Mouse (Mus musculus): ENCODE measurements at regions not wholly inside any gene's neighbourhood (a gene's known extent, or its start where the extent isn't known, plus 50 kb on each side); places are given as distances from the start of the nearest gene placed in this dataset.

- Histone ChIP-seq H3K36me3 (no peaks in the 10 kb centered on the region), H3K9ac (no peak overlapping the region), H3K27me3 (replicated peaks) (no peaks in the 10 kb centered on the region), H3K9me3 (no peaks in the 10 kb centered on the region), H3K4me3 (no peak overlapping the region), H3K27ac (replicated peaks) (no peak overlapping the region), H3K4me1 (0 out of 2 replicates have a peak, but pooled peaks cover 7% of the 10 kb centered on the region), H3K4me2 (no peak overlapping the region)
- no peak for ATAC-seq (ENCODE audit: extremely low read depth, insufficient number of reproducible peaks, low FRiP score, low TSS enrichment)
- WGBS: 65% methylated on average over 10 of the region's 10 CpGs
These were observed 92.4 kb upstream of the Rab3gap2 start for GRCm38 (mm10) chr1:185111347-185112016.

GRCm38 (mm10) chr1:185104945-185105884, 98.7 kb upstream of the Rab3gap2 start:
- Histone ChIP-seq H3K27me3 (replicated peaks) (no peaks in the 10 kb centered on the region), H3K4me1 (peaks cover 3% of the 10 kb centered on the region; the same call in 1 of the 2 replicates), H3K4me3 (no peak overlapping the region), H3K4me2 (no peak overlapping the region), H3K36me3 (no peaks in the 10 kb centered on the region), H3K27ac (replicated peaks) (no peak overlapping the region), H3K9me3 (peaks cover 3% of the 10 kb centered on the region; the same call in 1 of the 2 replicates), H3K9ac (no peak overlapping the region)
- WGBS: 57% methylated on average over 7 of the region's 7 CpGs
- no peak for ATAC-seq (ENCODE audit: extremely low read depth, insufficient number of reproducible peaks, low FRiP score, low TSS enrichment)

GRCm38 (mm10) chr1:185103803-185104202, 100.1 kb upstream of the Rab3gap2 start:
- Histone ChIP-seq H3K4me1 (peaks cover 13% of the 10 kb centered on the region), H3K27ac (replicated peaks) (no peak overlapping the region), H3K36me3 (no peaks in the 10 kb centered on the region), H3K4me2 (no peak overlapping the region), H3K4me3 (no peak overlapping the region), H3K27me3 (replicated peaks) (no peaks in the 10 kb centered on the region), H3K9ac (no peak overlapping the region), H3K9me3 (peaks cover 3% of the 10 kb centered on the region; the same call in 1 of the 2 replicates)
- 40% methylated on average over 4 of the region's 4 CpGs for WGBS
- ATAC-seq (ENCODE audit: extremely low read depth, insufficient number of reproducible peaks, low FRiP score, low TSS enrichment): no peak

- Histone ChIP-seq H3K27ac (replicated peaks) (peak overlapping the region; percentile 65; the same call in 1 of the 2 replicates), H3K36me3 (no peaks in the 10 kb centered on the region), H3K27me3 (replicated peaks) (no peaks in the 10 kb centered on the region; the same call in 1 of the 2 replicates), H3K4me1 (peaks cover 24% of the 10 kb centered on the region), H3K9ac (peak overlapping the region; percentile 21; the same call in 1 of the 2 replicates), H3K9me3 (peaks cover 3% of the 10 kb centered on the region; the same call in 1 of the 2 replicates), H3K4me2 (peak overlapping the region; percentile 47), H3K4me3 (no peak overlapping the region)
- WGBS: 34% methylated on average over 18 of the region's 18 CpGs
- ATAC-seq (ENCODE audit: extremely low read depth, insufficient number of reproducible peaks, low FRiP score, low TSS enrichment): no peak
These were observed 99.9 kb upstream of the Mark1 start for GRCm38 (mm10) chr1:185098975-185099958.

DNA sequence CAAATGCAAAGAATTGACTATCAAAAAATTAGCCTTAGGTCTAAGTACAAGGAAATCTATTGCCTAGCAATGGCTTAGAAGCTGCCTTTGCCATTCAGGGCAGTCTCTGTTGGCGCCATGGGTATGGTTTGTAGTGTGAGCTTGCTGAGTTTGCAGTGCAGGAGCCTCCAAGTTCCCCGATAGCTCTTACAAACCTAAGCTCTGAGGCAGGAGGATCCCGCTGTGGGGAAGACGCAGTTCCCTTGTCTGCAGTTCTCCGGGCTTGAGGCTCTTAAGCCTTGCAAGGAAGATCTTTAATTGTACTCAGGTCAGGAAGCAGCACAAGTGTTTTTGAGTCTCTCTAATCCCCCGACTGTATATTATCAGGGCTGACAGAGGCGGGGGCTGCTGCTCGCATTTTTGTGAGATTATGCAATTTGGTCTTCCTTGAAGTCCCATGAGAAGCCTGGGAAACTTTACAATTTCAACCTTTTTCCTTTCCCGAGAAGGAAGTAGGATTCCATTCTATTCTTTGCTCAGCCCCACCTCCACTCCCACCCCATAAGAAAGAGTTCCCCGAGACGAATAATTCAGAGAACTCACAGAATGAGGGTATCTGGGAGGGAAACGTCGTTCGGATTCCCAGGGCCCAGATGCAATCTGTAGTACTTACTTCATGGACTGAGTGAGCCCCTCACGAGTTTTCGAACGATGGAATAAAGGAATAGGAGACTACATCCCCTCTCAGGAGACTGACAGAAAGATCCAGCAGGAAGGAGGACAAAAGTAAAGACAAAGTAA, 99.0 kb upstream of the Mark1 start:
- WGBS: 18% methylated on average over 17 of the region's 17 CpGs
- peak overlapping the region; percentile 47 for H3K4me2 ChIP-seq

DNA sequence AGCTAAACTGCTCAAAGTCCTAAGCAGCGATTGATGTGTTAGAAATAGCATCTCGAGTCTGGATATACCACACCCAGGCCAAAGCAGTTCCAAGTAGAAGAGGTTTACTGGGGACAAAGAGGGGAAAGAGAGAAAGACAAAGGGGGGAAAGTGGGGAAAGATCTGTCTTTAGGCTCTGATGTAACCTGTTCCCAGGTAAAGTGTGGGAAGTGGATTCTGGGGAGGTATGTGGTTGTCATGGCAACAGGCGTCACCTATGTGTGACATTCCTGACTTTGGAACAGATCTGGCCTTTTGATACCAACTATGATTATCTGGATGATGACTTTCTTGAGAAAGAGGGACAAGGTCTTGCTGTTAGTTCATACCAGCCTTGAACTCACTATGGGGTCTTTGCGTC, 97.4 kb upstream of the Mark1 start:
- no peaks in the 10 kb centered on the region for H3K36me3 ChIP-seq
- no peak overlapping the region for H3K4me3 ChIP-seq
- no peak overlapping the region for H3K4me2 ChIP-seq
- WGBS: 58% methylated on average over 4 of the region's 4 CpGs
- H3K27me3 ChIP-seq (replicated peaks): no peaks in the 10 kb centered on the region; the same call in 1 of the 2 replicates
- peaks cover 29% of the 10 kb centered on the region for H3K4me1 ChIP-seq
- H3K9ac ChIP-seq: no peak overlapping the region
- no peaks in the 10 kb centered on the region for H3K9me3 ChIP-seq
- no peak for ATAC-seq (ENCODE audit: extremely low read depth, insufficient number of reproducible peaks, low FRiP score, low TSS enrichment)
- H3K27ac ChIP-seq (replicated peaks): no peak overlapping the region

More for the DNA sequence above, 99.0 kb upstream of the Mark1 start:
- H3K4me1 ChIP-seq: peaks cover 21% of the 10 kb centered on the region
- peak overlapping the region; percentile 65 for H3K27ac ChIP-seq (replicated peaks)
- no peaks in the 10 kb centered on the region; the same call in 1 of the 2 replicates for H3K27me3 ChIP-seq (replicated peaks)
- 0 out of 2 replicates have a peak overlapping the region, but pooled peaks have one; percentile 25 for H3K9ac ChIP-seq
- H3K4me3 ChIP-seq: no peak overlapping the region
- H3K36me3 ChIP-seq: no peaks in the 10 kb centered on the region
- H3K9me3 ChIP-seq: peaks cover 3% of the 10 kb centered on the region; the same call in 1 of the 2 replicates
- no peak for ATAC-seq (ENCODE audit: extremely low read depth, insufficient number of reproducible peaks, low FRiP score, low TSS enrichment)

GRCm38 (mm10) chr1:185092757-185093156, 93.4 kb upstream of the Mark1 start:
- H3K27ac ChIP-seq (replicated peaks): no peak overlapping the region
- no peaks in the 10 kb centered on the region for H3K9me3 ChIP-seq
- peaks cover 30% of the 10 kb centered on the region for H3K4me1 ChIP-seq
- ATAC-seq (ENCODE audit: extremely low read depth, insufficient number of reproducible peaks, low FRiP score, low TSS enrichment): no peak
- H3K36me3 ChIP-seq: no peaks in the 10 kb centered on the region
- no peaks in the 10 kb centered on the region; the same call in 1 of the 2 replicates for H3K27me3 ChIP-seq (replicated peaks)
- no peak overlapping the region for H3K4me2 ChIP-seq
- H3K4me3 ChIP-seq: no peak overlapping the region
- H3K9ac ChIP-seq: no peak overlapping the region
- WGBS: 83% methylated on average over 5 of the region's 5 CpGs

DNA sequence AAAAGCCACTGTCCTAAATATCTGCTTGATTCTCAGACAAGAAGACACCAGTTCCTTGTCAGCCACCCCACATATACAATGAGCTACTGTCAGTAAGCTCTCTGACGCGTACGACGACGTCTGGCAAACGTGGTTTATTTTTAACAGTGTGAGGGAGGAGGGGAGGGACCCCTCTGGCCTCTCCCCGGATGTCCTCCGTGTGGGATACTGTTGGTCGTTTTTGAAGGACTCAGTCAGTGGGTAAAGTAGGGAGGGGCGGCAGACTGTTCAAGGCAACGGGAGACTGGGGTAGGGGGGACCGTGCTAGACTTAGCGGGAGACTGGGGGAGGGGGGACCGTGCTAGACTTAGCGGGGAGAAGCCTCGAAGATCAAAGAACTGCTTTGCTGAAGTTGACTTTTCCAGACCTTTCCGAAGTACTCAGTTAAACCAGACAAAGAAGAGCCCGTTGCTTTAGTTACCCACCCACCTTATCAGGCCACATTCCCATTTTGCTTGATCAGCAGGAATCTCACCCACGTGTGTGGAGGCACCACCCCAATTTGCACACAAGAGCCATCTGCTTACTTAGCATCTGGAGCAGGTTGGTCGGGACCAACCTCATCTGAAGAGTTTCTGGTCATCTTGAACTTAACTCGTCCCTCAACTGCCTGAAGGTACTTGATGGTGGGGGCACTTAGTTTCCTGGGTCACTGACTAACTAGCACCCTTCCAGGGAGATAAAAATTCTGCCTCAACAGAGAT, 92.6 kb upstream of the Mark1 start:
- Histone ChIP-seq H3K4me1 (peaks cover 30% of the 10 kb centered on the region), H3K4me3 (peak overlapping the region; percentile 20; the same call in 1 of the 2 replicates), H3K27ac (replicated peaks) (no peak overlapping the region), H3K27me3 (replicated peaks) (no peaks in the 10 kb centered on the region; the same call in 1 of the 2 replicates), H3K4me2 (peak overlapping the region; percentile 56), H3K36me3 (no peaks in the 10 kb centered on the region), H3K9ac (peak overlapping the region; percentile 54; the same call in 1 of the 2 replicates), H3K9me3 (no peaks in the 10 kb centered on the region)
- 20% methylated on average over 21 of the region's 21 CpGs for WGBS
- ATAC-seq (ENCODE audit: extremely low read depth, insufficient number of reproducible peaks, low FRiP score, low TSS enrichment): peak; percentile 46; the same call in 1 of the 2 replicates

GRCm38 (mm10) chr1:185089196-185089595, 89.8 kb upstream of the Mark1 start:
- Histone ChIP-seq H3K27ac (replicated peaks) (peak overlapping the region; percentile 50; the same call in 1 of the 2 replicates), H3K9me3 (no peaks in the 10 kb centered on the region), H3K4me2 (no peak overlapping the region), H3K9ac (no peak overlapping the region), H3K4me1 (peaks cover 40% of the 10 kb centered on the region), H3K4me3 (no peak overlapping the region), H3K36me3 (no peaks in the 10 kb centered on the region), H3K27me3 (replicated peaks) (no peaks in the 10 kb centered on the region)
- ATAC-seq (ENCODE audit: extremely low read depth, insufficient number of reproducible peaks, low FRiP score, low TSS enrichment): no peak
- 77% methylated on average over 2 of the region's 2 CpGs for WGBS

Data from heart, embryonic 13.5 days (tissue).